Mouse (Mus musculus): Measurements from ENCODE around the gene Ifi204.
"Not testable (repeated sequence)": the region's sequence is repeated elsewhere in the genome, so short reads cannot be mapped to it uniquely, and the experiment has no call there.

The Ifi204 gene

DNA sequence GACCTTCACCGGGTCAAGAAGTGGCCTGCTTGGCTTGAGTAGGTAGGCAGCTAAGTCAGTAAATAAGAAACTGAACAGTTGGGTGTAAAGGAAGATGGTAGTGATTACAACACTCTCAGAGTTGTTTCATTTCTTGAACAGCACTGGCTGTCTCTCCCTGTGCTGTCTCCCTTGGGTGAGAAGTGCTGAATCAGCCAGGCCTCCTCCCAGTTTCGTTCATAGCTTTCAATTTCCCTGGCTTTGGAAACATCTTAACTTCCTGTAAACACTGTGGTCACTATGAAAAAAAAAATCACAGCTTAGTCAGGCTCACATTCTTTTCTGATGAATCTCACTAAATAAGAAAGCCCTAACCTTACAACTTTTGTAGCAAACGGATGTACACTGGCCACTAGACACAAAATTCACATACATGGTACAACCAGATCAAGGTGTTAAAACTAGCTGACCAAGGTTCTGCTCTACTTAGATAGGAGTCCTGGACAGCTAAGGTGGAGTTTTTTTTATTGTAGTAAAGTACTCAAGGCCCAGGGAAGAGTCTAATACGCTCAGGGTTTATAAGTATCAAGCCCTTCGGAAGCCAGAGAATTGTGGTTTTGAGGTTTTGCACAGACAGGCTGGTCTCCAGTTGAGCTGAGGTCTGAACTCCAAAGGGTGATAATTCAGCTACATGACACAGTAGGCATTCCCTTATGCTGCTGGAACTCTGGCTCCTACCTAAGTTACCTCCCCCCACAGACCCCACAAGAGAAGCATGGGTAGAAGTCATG is at the start of gene Ifi204:
Gene Ifi204, minus strand, starts transcription at position 96 of the 770 bp plus-strand sequence.
- 0 out of 2 replicates have a peak, but pooled peaks have one; percentile 27 for ATAC-seq (ENCODE audit: low TSS enrichment)

DNA sequence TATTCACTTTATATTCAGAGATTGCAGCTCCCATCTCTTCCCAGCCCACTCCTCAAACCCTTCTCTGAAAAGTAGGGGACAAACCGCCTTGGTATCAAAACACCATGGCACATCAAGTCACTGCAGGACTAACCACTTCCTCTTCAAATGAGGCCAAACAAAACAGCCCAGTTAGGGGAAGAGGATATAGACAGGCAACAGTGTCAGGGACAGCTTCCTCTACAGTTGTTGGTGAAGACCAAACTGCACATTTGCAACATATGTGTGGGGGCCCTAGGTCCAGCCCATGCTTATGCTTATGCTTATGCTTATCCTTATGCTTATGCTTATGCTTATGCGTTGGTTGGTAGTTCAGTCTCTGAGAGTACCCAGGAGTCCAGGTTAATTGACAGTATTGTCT is 42.6 kb upstream of the Ifi204 start:
- not testable (repeated sequence) for ATAC-seq (ENCODE audit: low TSS enrichment)

DNA sequence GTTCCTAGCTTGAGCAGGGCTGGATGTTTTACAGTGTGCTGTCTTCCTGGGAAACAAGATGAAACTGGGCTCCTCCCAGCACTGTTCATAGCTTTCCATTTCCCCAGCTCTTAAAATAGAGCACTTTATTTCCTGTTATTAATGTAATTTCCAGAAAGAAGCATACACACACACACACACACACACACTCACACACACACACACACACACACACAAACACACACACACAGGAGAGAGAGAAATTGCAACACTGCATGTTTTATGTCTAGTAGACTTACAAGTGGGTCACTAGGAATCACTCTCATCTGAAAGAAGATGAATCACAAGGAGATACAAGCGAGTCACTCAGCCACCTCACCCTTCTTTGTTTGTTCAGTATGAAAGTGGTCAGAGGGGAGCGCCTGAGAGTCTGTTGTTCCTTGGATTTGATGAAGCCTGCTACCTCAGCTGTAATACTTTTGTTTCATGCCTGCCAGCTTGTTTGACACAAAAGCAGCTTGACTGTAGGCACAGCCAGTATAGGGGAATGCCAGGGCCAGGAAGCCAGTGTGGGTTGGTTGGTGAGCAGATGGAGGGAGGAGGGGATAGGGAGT is 36.0 kb upstream of the Ifi204 start:
- ATAC-seq (ENCODE audit: low TSS enrichment), result not testable (repeated sequence)

DNA sequence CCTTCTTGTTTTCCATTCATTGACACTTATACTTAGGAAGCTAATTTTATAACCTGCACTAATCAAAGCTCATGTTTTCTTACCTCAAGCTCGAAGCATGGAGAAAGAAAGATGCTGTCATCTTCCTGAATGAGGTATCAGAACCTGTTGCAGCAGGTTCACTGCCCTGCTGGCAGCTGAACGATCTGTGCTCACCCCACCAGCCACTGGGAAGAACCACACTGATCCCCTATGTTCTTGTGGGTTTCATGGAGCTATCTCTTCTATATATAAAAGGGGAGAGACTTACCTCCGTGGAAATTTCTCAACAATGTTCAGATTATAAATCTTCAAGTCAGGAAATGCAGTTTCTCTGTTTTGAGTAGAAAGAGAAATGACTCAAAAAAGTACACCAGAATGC is 35.5 kb upstream of the Ifi204 start:
- not testable (repeated sequence) for ATAC-seq (ENCODE audit: low TSS enrichment)

DNA sequence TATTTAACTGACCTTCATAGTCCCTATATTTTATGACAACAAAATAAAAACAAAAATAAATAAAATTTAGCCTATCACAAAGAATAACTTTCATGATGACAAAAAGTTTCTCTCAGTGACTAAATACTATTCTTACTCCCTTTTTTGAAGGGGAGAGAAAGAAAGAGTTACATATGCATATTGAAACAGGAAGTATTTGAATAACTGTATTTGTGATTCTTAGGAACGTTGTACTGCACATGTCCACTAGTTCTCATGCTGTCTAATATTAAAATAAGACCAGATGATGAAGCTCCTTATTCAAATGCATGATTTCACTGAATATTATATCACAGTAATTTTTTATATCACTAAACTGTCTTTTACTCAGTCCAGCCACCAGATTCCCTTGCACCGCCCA is 35.0 kb upstream of the Ifi204 start:
- ATAC-seq (ENCODE audit: low TSS enrichment), result not testable (repeated sequence)

DNA sequence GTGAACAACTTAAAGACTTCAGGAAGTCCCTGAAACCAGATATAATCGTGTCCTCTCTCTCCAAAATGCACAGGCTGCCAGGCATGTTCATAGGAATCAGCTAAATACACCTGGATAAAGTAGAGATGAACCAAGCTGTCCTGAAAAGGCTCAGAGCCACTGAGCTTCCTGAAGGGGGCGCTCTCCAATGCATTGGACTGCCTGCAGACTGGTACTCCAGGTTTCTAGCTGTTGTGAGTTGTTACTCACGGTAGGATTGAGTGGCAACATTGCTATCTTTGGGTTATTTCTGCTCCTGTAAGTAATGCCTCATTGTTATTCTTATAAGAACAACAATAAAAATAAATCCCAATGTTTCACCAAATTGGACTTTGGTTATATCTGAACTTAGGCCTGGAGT is 6.7 kb upstream of the Ifi204 start:
- ATAC-seq (ENCODE audit: low TSS enrichment), result not testable (repeated sequence)

DNA sequence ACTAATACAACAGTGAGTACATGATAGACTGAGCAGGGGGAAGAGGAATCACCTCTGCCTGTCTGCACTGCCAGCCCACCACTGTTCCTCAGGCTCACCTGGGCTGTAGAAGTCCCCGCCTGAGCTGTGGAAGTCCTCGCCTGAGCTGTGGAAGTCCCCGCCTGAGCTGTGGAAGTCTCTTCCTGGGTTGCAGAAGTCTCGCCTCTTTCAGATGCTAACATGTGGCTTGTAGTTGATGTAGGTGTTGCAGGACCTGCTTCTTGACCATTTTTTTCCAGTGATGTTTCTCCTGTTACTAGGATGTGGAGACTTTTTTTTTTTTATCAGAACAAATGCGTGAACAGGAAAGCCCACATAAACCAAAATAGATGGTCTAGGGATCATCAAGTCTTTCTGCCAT is 6.7 kb downstream of the Ifi204 start:
- not testable (repeated sequence) for ATAC-seq (ENCODE audit: low TSS enrichment)

DNA sequence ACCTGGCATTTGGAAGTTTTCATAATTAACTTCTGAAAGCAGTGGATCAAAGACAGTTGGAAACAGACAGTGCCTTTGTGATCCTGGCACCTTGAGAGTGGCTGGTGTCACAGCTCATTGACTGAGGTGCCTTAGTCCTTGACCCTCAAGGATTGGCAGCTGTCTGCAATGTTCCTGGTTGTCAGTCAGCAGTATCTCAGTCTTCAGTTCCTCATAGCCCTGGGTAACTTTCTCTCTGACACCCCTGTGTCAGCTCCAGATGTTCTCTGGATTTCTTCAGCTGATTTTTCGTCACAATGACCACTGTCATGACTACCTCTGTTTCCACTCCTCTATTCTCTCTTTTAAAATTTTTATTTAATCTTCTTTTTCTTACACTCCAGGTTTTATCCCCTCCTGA is 24.5 kb downstream of the Ifi204 start:
- ATAC-seq (ENCODE audit: low TSS enrichment), result no peak

DNA sequence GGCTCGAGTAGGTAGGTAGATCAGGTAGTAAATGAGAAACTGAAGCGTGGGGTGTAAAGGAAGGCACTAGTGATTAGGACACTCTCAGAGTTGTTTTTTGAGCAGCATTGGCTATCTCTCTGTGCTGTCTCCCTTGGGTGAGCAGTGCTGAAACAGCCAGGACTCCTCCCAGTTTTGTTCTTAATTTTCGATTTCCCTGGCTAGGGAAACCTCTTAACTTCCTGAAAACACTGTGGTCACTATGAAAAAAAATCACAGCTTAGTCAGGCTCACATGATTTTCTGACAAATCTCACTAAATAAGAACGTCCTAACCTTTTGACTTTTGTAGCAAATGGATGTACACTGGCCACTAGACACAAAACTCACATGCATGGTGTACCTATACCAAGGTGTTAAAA is 25.1 kb downstream of the Ifi204 start, which contains the start of gene Ifi207:
Gene Ifi207, minus strand, starts transcription at position 92 of the 400 bp plus-strand sequence.
- no peak for ATAC-seq (ENCODE audit: low TSS enrichment)

DNA sequence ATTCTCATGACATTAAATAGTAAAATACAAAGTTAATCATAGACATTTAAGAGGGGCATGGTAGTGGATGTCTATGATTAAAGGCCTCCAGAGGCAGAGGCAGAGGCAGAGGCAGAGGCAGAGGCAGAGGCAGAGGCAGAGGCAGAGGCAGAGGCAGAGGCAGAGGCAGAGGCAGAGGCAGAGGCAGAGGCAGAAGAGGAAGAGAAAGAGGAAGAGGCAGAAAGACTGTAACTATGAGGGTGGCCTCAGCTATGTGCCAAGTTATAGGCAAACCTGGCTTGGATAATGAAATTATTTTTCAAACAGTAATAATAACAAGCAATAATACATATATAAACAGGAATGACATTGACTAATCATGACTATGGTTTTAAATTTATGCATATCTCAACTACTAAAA is 26.2 kb downstream of the Ifi204 start:
- ATAC-seq (ENCODE audit: low TSS enrichment), result no peak

DNA sequence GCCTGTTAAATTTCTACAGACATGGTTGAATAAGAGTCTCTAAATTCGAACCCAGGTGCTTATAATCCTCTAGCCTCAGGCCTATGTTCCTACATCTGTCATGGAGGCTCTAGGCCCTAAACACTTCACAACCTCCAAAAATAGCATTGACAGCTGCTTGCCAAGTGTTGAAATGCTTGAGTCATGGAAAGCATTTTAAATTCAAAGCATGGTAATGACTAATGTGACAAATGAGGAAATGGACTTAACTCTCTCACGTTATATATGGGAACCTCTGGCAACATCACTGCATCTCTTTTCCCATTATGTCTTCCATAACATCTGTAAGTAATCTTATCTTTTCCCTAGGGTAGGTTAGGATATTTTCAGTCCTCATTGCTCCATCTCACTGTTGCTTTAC is 29.8 kb downstream of the Ifi204 start:
- peak; percentile 27 for ATAC-seq (ENCODE audit: low TSS enrichment)

DNA sequence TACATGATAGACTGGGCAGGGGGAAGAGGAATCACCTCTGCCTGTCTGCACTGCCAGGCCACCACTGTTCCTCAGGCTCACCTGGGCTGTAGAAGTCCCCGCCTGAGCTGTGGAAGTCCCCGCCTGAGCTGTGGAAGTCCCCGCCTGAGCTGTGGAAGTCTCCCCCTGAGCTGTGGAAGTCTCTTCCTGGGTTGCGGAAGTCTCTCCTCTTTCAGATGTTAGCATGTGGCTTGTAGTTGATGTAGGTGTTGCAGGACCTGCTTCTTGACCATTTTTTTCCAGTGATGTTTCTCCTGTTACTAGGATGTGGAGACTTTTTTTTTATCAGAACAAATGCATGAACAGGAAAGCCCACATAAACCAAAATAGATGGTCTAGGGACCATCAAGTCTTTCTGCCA is 31.7 kb downstream of the Ifi204 start:
- not testable (repeated sequence) for ATAC-seq (ENCODE audit: low TSS enrichment)

DNA sequence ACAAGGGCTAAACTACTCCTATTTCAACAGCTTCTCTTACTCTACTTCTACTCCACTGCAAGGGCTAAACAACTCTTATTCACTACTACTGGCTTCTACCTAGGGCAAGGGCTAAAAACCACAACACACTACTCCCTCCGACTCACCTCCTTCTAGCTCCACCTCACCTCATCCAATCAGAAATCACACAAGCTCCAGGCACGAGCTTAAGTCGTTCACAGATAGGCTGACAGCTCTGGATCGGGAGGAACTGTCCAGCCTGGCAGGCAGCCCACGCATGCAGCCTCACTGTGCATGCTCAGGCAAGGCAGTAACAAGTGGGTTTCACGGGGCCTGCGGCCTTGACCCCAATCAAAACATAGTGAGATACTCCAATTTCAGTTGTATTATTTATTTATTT is 33.5 kb downstream of the Ifi204 start:
- no peak for ATAC-seq (ENCODE audit: low TSS enrichment)
